Mouse (Mus musculus) lung, adult 2 months (tissue): ENCODE measurements around the gene Sf3a2.

Experiments used
- CTCF ChIP-seq: fragments of 200-500 bp; IDR thresholded peaks from 2 replicates; pipeline ENCODE4 v1.5.1; 2011; ENCODE audit warnings: mild to moderate bottlenecking, low read length, control low read depth; ENCODE audit not compliant: insufficient read depth
- POLR2A ChIP-seq: fragments of 200-500 bp; IDR thresholded peaks from 2 replicates; pipeline ENCODE4 v1.6.1; 2011; ENCODE audit warnings: low read depth, mild to moderate bottlenecking, control low read depth, low read length, borderline replicate concordance; ENCODE audit errors: extremely low read depth

GRCm38 (mm10) chr10:80827870-80828420 is 29.9 kb downstream of the Sf3a2 start:
- TF ChIP-seq CTCF (no peak), POLR2A (no peak)
